Comparison of ENCODE assay signal across 8 mouse cellular contexts in the genomic region with DNA sequence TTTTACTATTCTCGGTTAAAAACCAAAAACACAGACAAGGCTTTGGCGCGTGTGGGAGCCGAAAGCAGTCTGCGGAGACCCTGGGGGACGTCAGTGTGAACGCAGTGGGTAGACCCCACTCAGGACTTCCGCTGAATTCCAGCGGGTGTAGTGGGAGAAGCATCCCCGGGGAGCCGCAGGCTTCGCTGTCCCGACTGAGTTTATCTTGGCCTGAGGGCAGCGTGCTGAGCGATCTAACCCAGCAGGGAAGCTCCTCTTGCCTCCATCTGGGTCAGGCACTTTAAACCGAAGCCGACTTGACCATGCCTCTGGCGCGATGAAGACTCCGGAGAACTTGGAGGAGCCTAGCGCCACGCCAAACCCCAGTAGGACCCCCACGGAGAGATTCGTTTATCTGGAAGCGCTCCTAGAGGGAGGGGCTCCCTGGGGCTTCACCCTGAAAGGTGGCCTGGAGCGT. TPM values are rescaled to one million over a fixed set of nuclear protein-coding genes. Genes with fewer than 3 reads are reported as not detected.
A peak's percentile ranks its signal among the peaks of the same experiment; 100 is the strongest.
DNase-seq lines count a peak whose midpoint lies in the region; ATAC-seq and TF ChIP-seq lines count a peak whose summit lies in the region.

TSS of gene Shroom3 (plus strand) at position 85 of the 457 bp plus-strand sequence.

- no peak for TF ChIP-seq CTCF in forebrain, postnatal 0 days (IDR thresholded peaks at IDR 0.05; ENCODE audit: low read depth)
- no peak for TF ChIP-seq CTCF in olfactory bulb, adult 2 months (IDR thresholded peaks at IDR 0.05; ENCODE audit: insufficient read depth, low read depth, low read length)

- no peaks in the 10 kb centered on the region for H3K27me3 ChIP-seq in forebrain, postnatal 0 days (ENCODE audit: insufficient read depth, low read length)
- 0 out of 2 replicates have a peak, but pooled peaks cover 4% of the 10 kb centered on the region for H3K27me3 ChIP-seq in intestine, embryonic 15.5 days (replicated peaks)
- H3K27me3 ChIP-seq in liver, embryonic 16.5 days (ENCODE audit: control insufficient read depth, insufficient read depth, low read depth, low read length): peaks cover 27% of the 10 kb centered on the region

- H3K9ac ChIP-seq in forebrain, postnatal 0 days: peak within 1 kb of the TSS; percentile 54
- peak within 1 kb of the TSS; percentile 44 for H3K9ac ChIP-seq in intestine, embryonic 15.5 days
- no peak within 1 kb of the TSS for H3K9ac ChIP-seq in liver, embryonic 16.5 days (ENCODE audit: low read depth, low read length)

- peak within 1 kb of the TSS; percentile 50 for H3K4me3 ChIP-seq in forebrain, postnatal 0 days (ENCODE audit: low read depth, low read length)
- H3K4me3 ChIP-seq in intestine, embryonic 15.5 days (replicated peaks): peak within 1 kb of the TSS; percentile 48
- peak within 1 kb of the TSS; percentile 47 for H3K4me3 ChIP-seq in liver, embryonic 16.5 days (ENCODE audit: low read depth, low read length)
- peak within 1 kb of the TSS; percentile 37 for H3K4me3 ChIP-seq in olfactory bulb, adult 2 months (ENCODE audit: insufficient read depth, low read depth, low read length)

- no peak for TF ChIP-seq POLR2A in olfactory bulb, adult 2 months (IDR thresholded peaks at IDR 0.05; ENCODE audit: insufficient read depth, low read depth, low read length)

- 3% methylated on average over 26 of the region's 26 CpGs for WGBS in forebrain, postnatal 0 days
- WGBS in intestine, embryonic 15.5 days: under 1% methylated on average over 26 of the region's 26 CpGs
- 2% methylated on average over 26 of the region's 26 CpGs for WGBS in liver, embryonic 16.5 days (ENCODE audit: insufficient replicate concordance)
- 1% methylated on average over 26 of the region's 26 CpGs for WGBS in olfactory bulb, adult 2 months

- H3K4me2 ChIP-seq in forebrain, postnatal 0 days (ENCODE audit: low read depth): peak within 1 kb of the TSS; percentile 98
- peak within 1 kb of the TSS; percentile 91 for H3K4me2 ChIP-seq in intestine, embryonic 15.5 days (replicated peaks)
- H3K4me2 ChIP-seq in liver, embryonic 16.5 days (ENCODE audit: low read depth, low read length): peak within 1 kb of the TSS; percentile 59

- peaks cover 4% of the 10 kb centered on the region; the same call in 1 of the 2 replicates for H3K4me1 ChIP-seq in forebrain, postnatal 0 days (ENCODE audit: insufficient read depth)
- peaks cover 5% of the 10 kb centered on the region; the same call in 1 of the 2 replicates for H3K4me1 ChIP-seq in intestine, embryonic 15.5 days (replicated peaks)
- no peaks in the 10 kb centered on the region for H3K4me1 ChIP-seq in liver, embryonic 16.5 days (ENCODE audit: control insufficient read depth, low read depth, low read length)
- peaks cover 5% of the 10 kb centered on the region for H3K4me1 ChIP-seq in olfactory bulb, adult 2 months (ENCODE audit: control insufficient read depth, insufficient read depth, low read length)

- peak within 1 kb of the TSS; percentile 15; the same call in 1 of the 2 replicates for H3K27ac ChIP-seq in forebrain, postnatal 0 days (ENCODE audit: low read depth, low read length)
- H3K27ac ChIP-seq in intestine, embryonic 15.5 days: no peak within 1 kb of the TSS; the same call in 1 of the 2 replicates
- no peak within 1 kb of the TSS for H3K27ac ChIP-seq in liver, embryonic 16.5 days (ENCODE audit: low read length)
- no peak within 1 kb of the TSS for H3K27ac ChIP-seq in olfactory bulb, adult 2 months (ENCODE audit: insufficient read depth, low read depth, low read length)

- DNase-seq in urinary bladder, adult 2 months (ENCODE audit: low spot score): no peak
- DNase-seq in urinary bladder, postnatal 10 days (ENCODE audit: low spot score): no peak
- no peak for DNase-seq in forebrain, postnatal 0 days
- DNase-seq in spleen, postnatal 14 days (ENCODE audit: low spot score in 2 of 2): no peak
- DNase-seq in right cerebral cortex, postnatal 14 days: no peak

- no peaks in the 10 kb centered on the region for H3K36me3 ChIP-seq in forebrain, postnatal 0 days (ENCODE audit: insufficient read depth)
- no peaks in the 10 kb centered on the region for H3K36me3 ChIP-seq in intestine, embryonic 15.5 days
- no peaks in the 10 kb centered on the region for H3K36me3 ChIP-seq in liver, embryonic 16.5 days (ENCODE audit: control insufficient read depth, insufficient read depth)

- ATAC-seq in forebrain, postnatal 0 days: no peak
- ATAC-seq in intestine, embryonic 15.5 days: peak; percentile 48
- ATAC-seq in liver, embryonic 16.5 days (ENCODE audit: low read depth): no peak

- H3K9me3 ChIP-seq in forebrain, postnatal 0 days (ENCODE audit: low read length): no peaks in the 10 kb centered on the region
- no peaks in the 10 kb centered on the region for H3K9me3 ChIP-seq in intestine, embryonic 15.5 days
- no peaks in the 10 kb centered on the region for H3K9me3 ChIP-seq in liver, embryonic 16.5 days (replicated peaks; ENCODE audit: control insufficient read depth, low read length)

RNA-seq across cellular contexts. Expression of gene Shroom3, which starts in this region (rescaled TPM):
- polyA plus RNA-seq in urinary bladder, adult 2 months (2012; rRNA removed): 26.5 and 37.7 TPM in 2 replicates
- total RNA-seq in forebrain, postnatal 0 days (2014; rRNA removed): 2.6 and 5.8 TPM in 2 replicates
- polyA plus RNA-seq in forebrain, postnatal 0 days (2015; fragmentation: Nextera tagmentation; extraction: Ambion mirVana): 0.24 and 0.91 TPM in 2 replicates
- 8.1 and 10.3 TPM in 2 replicates for polyA plus RNA-seq in intestine, embryonic 15.5 days (2015; fragmentation: Nextera tagmentation; extraction: Ambion mirVana)
- polyA plus RNA-seq in liver, embryonic 16.5 days (2015; fragmentation: Nextera tagmentation; extraction: Ambion mirVana): 0.31 and 0.41 TPM in 2 replicates
- polyA plus RNA-seq in olfactory bulb, adult 2 months (2012; ENCODE audit: insufficient read depth, insufficient read length, low replicate concordance, missing spikeins): not detected in 2 replicates
